Mouse (Mus musculus) layer of hippocampus, postnatal 10 days (tissue): ENCODE measurements at regions not wholly inside any gene's neighbourhood (a gene's known extent, or its start where the extent isn't known, plus 50 kb on each side); places are given as distances from the start of the nearest gene placed in this dataset.

ENCODE experiments used
- DNase-seq, 2 experiments: peaks; one replicate each; pipeline ENCODE4 v3.0.0; 2021; ENCODE audit warnings: low spot score in 2 of 2

- DNase-seq = no peak
These were observed 225.1 kb upstream of the Klf4 start for GRCm38 (mm10) chr4:55757148-55757927.

DNA sequence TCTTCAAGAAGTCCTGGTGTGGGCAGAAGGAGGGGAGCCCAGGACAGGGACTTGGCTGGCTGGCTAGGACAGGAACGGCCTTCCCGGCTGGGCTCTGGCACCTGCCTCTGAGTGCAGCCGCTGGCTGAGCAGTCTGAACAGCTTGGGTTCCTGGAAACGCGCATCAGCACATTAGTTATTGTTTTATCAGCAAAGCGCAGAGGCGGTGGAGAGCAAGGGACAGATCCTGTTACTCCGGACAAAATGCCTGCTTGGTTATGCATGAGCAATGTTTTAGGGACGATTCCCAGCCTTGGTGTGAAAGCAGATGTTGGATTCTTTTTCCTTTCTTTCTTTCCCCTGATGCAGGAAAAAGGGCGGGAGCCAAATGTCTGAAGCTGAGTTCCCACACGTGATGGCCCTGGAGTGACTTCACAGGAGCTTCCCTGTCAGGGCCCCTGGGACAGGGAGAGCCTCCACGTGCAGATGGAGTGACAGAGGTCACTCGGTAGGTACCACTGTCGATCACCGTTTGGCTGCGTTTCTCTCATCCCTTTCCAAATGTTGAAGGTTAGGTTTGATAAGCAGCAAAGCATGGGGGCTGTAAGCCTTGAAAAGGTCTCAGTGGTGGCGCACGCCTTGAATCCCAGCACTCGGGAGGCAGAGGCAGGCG, 217.8 kb upstream of the Klf4 start:
- DNase-seq = peak; percentile 25 to 47

GRCm38 (mm10) chr4:55741355-55741754, 209.1 kb upstream of the Klf4 start:
- no peak for DNase-seq

GRCm38 (mm10) chr4:55740062-55740461, 207.8 kb upstream of the Klf4 start:
- DNase-seq = peak; percentile 13 to 29

DNA sequence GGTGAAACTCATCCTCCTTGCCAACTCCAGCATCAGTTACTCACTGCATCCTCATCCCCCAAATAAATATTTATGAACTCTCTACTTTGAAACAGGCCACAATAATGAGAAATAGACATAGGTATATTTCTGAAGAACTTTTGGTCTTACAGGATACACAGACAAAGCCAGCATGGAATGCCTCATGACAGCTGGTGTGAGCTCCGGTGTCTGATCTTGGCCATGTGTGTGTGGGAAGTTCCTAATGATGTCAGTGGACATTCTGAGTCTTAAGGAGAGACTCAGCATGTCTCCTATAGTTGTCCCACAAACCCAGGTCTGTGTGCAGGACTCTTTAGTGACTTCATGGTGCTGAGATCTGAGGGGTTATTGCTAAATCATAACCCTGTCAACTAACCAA, 206.4 kb upstream of the Klf4 start:
- no peak for DNase-seq

DNA sequence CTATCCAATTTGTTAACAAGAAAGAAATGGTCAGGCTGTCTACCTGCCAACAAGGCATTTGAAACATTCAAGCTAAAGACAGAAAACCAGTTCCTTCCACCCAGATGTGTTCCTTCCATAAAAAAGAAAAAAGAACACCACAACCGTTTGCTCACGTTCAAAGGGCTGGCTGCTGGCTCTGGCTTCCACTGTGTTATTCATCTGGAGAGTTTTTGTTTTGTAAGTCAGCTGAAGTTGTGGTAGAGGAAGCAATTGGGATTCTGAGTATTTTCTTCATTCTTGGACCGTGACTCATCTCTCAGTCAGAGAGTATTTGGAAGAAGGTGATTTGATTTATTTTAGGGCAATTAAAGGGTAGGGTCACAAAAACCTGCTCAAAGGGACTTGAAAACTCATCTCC, 203.2 kb upstream of the Klf4 start:
- no peak for DNase-seq

DNA sequence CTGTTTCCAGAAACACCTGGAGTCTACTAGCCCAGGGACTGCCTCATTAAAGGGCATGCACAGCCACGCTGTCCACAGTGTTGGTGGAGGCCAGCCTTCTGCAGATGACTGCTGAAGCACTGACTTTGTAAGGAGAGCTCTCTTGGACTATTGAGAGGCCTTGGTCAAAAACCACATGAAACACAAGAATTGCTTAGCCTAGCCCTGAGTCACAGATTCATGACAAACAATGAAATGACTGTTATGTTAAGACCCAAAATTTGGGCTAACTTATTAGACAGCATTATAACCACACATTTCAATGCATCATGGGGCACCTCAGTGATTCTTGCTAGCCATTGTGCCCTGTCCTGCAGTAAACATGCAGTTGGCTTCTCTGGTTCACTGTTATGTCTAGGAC, 202.1 kb upstream of the Klf4 start:
- no peak for DNase-seq

DNA sequence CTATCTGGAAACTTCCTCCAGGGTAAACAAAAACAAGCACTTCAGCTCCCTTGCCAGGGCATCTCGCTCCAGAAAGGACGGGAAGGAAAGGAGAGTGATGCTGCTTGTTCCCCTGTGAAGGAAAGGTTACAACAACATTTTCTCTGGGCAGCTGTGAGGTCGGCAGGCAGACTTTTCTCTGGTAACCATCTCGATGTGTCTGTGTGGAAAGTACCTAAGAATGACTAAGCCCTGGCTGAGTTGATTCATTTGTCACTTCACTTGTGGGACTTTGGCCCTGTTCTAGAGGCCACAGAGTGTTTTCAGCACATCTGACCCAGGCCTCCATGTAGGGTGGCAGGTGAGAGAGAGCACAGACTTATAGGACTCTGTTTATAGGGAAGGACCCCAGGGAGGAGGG, 201.0 kb upstream of the Klf4 start:
- no peak for DNase-seq

- no peak for DNase-seq
These were observed 199.7 kb upstream of the Klf4 start for GRCm38 (mm10) chr4:55732006-55732405.

GRCm38 (mm10) chr4:55730266-55730665, 198.0 kb upstream of the Klf4 start:
- no peak for DNase-seq

- DNase-seq = no peak
These were observed 194.9 kb upstream of the Klf4 start for GRCm38 (mm10) chr4:55727178-55727577.

- DNase-seq = no peak
These were observed 193.8 kb upstream of the Klf4 start for GRCm38 (mm10) chr4:55726081-55726480.

DNA sequence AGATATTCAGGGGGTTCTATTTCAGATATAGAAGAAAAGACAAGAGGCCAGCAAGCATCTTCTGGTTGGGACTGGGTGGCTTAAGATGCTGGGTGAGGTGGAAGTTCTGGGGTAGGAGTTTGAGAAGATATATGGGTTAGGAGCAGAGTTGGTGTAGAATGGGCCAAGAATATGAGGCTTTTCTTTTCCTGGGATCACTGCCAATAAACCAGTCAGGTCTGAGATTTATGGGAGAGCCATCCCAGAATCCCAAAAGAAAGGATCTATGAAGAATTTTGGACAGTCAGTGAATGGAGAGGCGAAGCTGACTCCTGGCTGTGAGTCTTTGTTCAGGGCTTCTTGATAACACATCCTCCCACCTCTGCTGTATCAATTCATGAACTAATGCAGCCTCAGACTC, 192.0 kb upstream of the Klf4 start:
- no peak for DNase-seq

GRCm38 (mm10) chr4:55723124-55723523, 190.9 kb upstream of the Klf4 start:
- peak; percentile 41 to 47 for DNase-seq

DNA sequence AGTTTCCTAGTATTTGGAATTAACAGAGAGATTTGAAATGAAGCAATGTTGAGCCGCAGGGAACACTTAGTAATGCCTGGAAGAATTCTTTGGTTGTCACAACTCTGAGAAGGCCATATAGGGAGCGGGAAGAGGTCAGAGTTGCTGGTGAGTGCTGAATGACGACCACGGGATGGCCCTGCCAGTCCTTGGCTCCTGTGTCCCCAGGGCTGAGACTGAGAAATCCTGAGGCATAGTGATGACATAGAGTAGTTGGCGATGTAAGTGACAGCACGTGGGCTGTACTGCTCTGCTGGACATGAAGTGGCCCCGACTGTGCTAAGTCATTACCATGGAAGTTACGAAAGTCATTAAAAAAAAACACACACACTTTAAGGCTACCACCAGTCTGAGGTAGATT, 190.1 kb upstream of the Klf4 start:
- DNase-seq = no peak

- DNase-seq = no peak
These were observed 189.6 kb upstream of the Klf4 start for GRCm38 (mm10) chr4:55721834-55722233.

- DNase-seq = no peak
These were observed 186.2 kb upstream of the Klf4 start for GRCm38 (mm10) chr4:55718438-55718837.

- no peak for DNase-seq
These were observed 183.9 kb upstream of the Klf4 start for GRCm38 (mm10) chr4:55716161-55716651.

GRCm38 (mm10) chr4:55711500-55712341, 179.5 kb upstream of the Klf4 start:
- DNase-seq = no peak

DNA sequence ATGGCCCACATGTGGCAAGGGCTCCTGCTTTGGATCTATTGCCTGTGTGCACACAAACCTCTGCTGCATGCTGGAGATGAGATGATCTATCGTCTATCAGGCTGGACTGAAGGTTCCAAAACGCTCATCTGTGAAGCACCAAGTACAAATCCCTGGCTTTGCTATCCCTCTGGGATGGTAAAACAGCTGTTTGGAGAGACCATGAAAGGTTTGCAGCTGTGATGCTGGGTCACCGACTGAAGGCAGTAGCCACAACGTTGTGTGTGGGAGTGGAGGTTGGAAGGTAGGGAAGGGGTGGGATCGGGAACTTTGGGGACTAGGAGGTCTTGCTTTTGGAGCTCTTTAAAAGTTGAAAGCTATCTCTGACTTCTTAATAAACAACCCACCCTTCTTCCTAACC, 178.2 kb upstream of the Klf4 start:
- no peak for DNase-seq

GRCm38 (mm10) chr4:55708808-55709207, 176.5 kb upstream of the Klf4 start:
- no peak for DNase-seq

DNA sequence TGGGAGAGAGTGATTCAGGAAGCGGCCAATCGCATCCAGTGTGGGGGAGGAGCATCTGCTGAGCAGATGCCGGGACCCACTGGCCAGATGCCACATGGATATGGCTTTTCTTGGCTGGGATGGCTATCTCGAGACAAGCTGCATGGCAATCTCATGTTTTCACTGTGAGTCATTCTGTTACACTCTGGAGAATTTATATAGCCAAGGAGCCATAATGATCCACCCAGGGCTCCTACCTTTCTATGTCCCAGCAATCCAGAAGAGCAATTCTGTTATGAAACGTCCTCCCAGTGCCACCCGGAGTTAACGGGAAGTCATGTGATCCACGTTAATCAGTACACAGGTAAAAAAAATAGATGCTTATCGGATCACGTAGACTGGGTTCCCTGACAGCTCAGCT, 175.7 kb upstream of the Klf4 start:
- DNase-seq = no peak
